Comparison of ENCODE assay signal across 9 mouse cellular contexts in genomic region chr15:40018047-40018791, GRCm38 (mm10).
DNase-seq lines count a peak whose midpoint lies in the region; ATAC-seq and TF ChIP-seq lines count a peak whose summit lies in the region.
"Had no signal": no experiment of that assay in that cellular context is flagged by ENCODE, and none has a peak within 500 bp of the region (broad histone marks: within the 10 kb centered on the region; RNA-seq: fewer than 3 reads in every experiment).

No protein-coding gene starts in this region.

- no peaks in the 10 kb centered on the region for H3K9me3 ChIP-seq in heart, embryonic 11.5 days (replicated peaks; ENCODE audit: control insufficient read depth, low read length)
- no peaks in the 10 kb centered on the region for H3K9me3 ChIP-seq in ES-E14 (ENCODE audit: control insufficient read depth, insufficient read depth, low read depth, low read length)
- H3K9me3 ChIP-seq in forebrain, embryonic 15.5 days, result no peaks in the 10 kb centered on the region

- no peak overlapping the region for H3K9ac ChIP-seq in heart, embryonic 11.5 days (ENCODE audit: low read depth, low read length)
- peak overlapping the region; percentile 48; the same call in 1 of the 2 replicates for H3K9ac ChIP-seq in ES-E14 (ENCODE audit: insufficient read depth, low read depth, low read length, poor library complexity, severe bottlenecking)
- H3K9ac ChIP-seq in forebrain, embryonic 15.5 days (replicated peaks), result no peak overlapping the region

- H3K27me3 ChIP-seq in heart, embryonic 11.5 days (ENCODE audit: control insufficient read depth, insufficient read depth, low read length), result no peaks in the 10 kb centered on the region
- H3K27me3 ChIP-seq in forebrain, embryonic 15.5 days, result no peaks in the 10 kb centered on the region

- peak overlapping the region; percentile 50 for H3K27ac ChIP-seq in heart, embryonic 11.5 days (ENCODE audit: low read depth, low read length)
- H3K27ac ChIP-seq in ES-E14 (ENCODE audit: insufficient read depth, low read depth, low read length, poor library complexity, severe bottlenecking), result peak overlapping the region; percentile 36; the same call in 1 of the 2 replicates
- no peak overlapping the region for H3K27ac ChIP-seq in forebrain, embryonic 15.5 days (replicated peaks)

- no peaks in the 10 kb centered on the region for H3K36me3 ChIP-seq in heart, embryonic 11.5 days (ENCODE audit: control insufficient read depth, insufficient read depth, low read length)
- H3K36me3 ChIP-seq in ES-E14 (ENCODE audit: control insufficient read depth, insufficient read depth, low read length, poor library complexity, severe bottlenecking), result no peaks in the 10 kb centered on the region
- no peaks in the 10 kb centered on the region for H3K36me3 ChIP-seq in forebrain, embryonic 15.5 days

- peak overlapping the region; percentile 54 for H3K4me2 ChIP-seq in heart, embryonic 11.5 days
- H3K4me2 ChIP-seq in forebrain, embryonic 15.5 days (replicated peaks), result peak overlapping the region; percentile 28

- DNase-seq in heart, adult 8-10 months (ENCODE audit: low spot score), result no peak
- peak; percentile 40 for DNase-seq in ES-E14 (ENCODE audit: low read depth, low spot score)
- DNase-seq in lung, postnatal 10 days, result peak; percentile 15
- no peak for DNase-seq in spleen, postnatal 4 days (ENCODE audit: low spot score in 2 of 2)
- DNase-seq in thymus, postnatal 25 days, result no peak
- DNase-seq in adrenal gland, adult 2 months, result no peak

- peaks cover 14% of the 10 kb centered on the region for H3K4me1 ChIP-seq in heart, embryonic 11.5 days (ENCODE audit: control insufficient read depth, insufficient read depth, low read length)
- H3K4me1 ChIP-seq in ES-E14 (ENCODE audit: control insufficient read depth in 2 of 2, insufficient read depth in 2 of 2, low read length in 2 of 2, poor library complexity in 1 of 2), result peaks cover 7% of the 10 kb centered on the region in 2 experiments; a peak in 3 of 4 replicates
- peaks cover 16% of the 10 kb centered on the region for H3K4me1 ChIP-seq in forebrain, embryonic 15.5 days

- 16% methylated on average over 12 of the region's 12 CpGs for WGBS in heart, embryonic 11.5 days (ENCODE audit: insufficient replicate concordance)
- 10% methylated on average over 12 of the region's 12 CpGs for WGBS in forebrain, embryonic 15.5 days

- in situ Hi-C loops in ES-E14 (cut with MboI; ENCODE audit: low sequenced_read_pairs in 2 of 2, unreplicated experiment in 2 of 2), result no loop called here

- no peak for ATAC-seq in heart, embryonic 11.5 days (replicated peaks; ENCODE audit: insufficient number of reproducible peaks, low FRiP score, low TSS enrichment)
- peak; percentile 36; the same call in 1 of the 2 replicates for ATAC-seq in forebrain, embryonic 15.5 days (replicated peaks)
- ATAC-seq: CD4-positive, CD25-positive, alpha-beta regulatory T cell, adult 4 months had no signal

- H3K4me3 ChIP-seq in heart, embryonic 11.5 days (ENCODE audit: low read depth, low read length), result no peak overlapping the region
- peak overlapping the region in 1 of 2 experiments; percentile 23; a peak in 1 of 4 replicates for H3K4me3 ChIP-seq in ES-E14 (ENCODE audit: insufficient read depth in 1 of 2, low read depth in 1 of 2, low read length in 2 of 2, poor library complexity in 1 of 2, severe bottlenecking in 1 of 2)
- H3K4me3 ChIP-seq in forebrain, embryonic 15.5 days, result no peak overlapping the region

TF ChIP-seq in ES-E14, 5 proteins besides CTCF, POLR2A, EP300 and RAD21:
- TF ChIP-seq ZC3H11A (IDR thresholded peaks at IDR 0.05; ENCODE audit: borderline replicate concordance, low read depth, low read length) (no peak), HCFC1 (IDR thresholded peaks at IDR 0.05; ENCODE audit: borderline replicate concordance, insufficient read depth, low read length) (no peak), CHD2 (IDR thresholded peaks at IDR 0.05; ENCODE audit: low read depth, low read length) (no peak), ZNF384 (IDR thresholded peaks at IDR 0.05; ENCODE audit: low read depth, low read length) (no peak), MAFK (IDR thresholded peaks at IDR 0.05; ENCODE audit: insufficient read depth, low read depth, low read length) (no peak)
TF ChIP-seq in ES-E14: peak in this region for 0.

Comparison
In these comparisons a context has a peak if more than half of its experiments do, and no peak if none do; other contexts are left out.
1. DNase-seq: peak in ES-E14 (single experiment) and lung, postnatal 10 days (single experiment); none in heart, adult 8-10 months (single experiment), spleen, postnatal 4 days (0 of 2), thymus, postnatal 25 days (single experiment) and adrenal gland, adult 2 months (single experiment).